Mouse (Mus musculus) megakaryocyte, embryonic 14.5 days (primary cell): Measurements from ENCODE around the gene Nr1i3. TPM values are rescaled to one million over a fixed set of nuclear protein-coding genes. Genes with fewer than 3 reads are reported as not detected.

Source experiments
- H3K27me3 ChIP-seq: replicated peaks from 2 replicates; pipeline ENCODE3; 2012; ENCODE audit warnings: inconsistent platforms
- H3K36me3 ChIP-seq: replicated peaks from 2 replicates; pipeline ENCODE3; 2012; ENCODE audit warnings: low read length, inconsistent platforms, mixed read lengths
- H3K4me1 ChIP-seq: 2 replicates; pipeline ENCODE4 v1.6.1; 2012; ENCODE audit warnings: inconsistent platforms
- H3K4me3 ChIP-seq: replicated peaks from 2 replicates; pipeline ENCODE3; 2012; ENCODE audit warnings: moderate library complexity, mild to moderate bottlenecking, inconsistent platforms
- H3K9me3 ChIP-seq: 2 replicates; pipeline ENCODE4 v1.6.1; 2012; ENCODE audit warnings: inconsistent platforms
- FLI1 ChIP-seq: IDR thresholded peaks from 2 replicates; pipeline ENCODE4 v1.6.1; 2012; ENCODE audit warnings: low read length, inconsistent platforms, mixed read lengths
- GATA1 ChIP-seq: IDR thresholded peaks from 3 replicates; pipeline ENCODE4 v1.6.1; 2012; ENCODE audit warnings: mixed read lengths, low read length, inconsistent platforms, borderline replicate concordance
- polyA plus RNA-seq: library from polyadenylated mRNA; stranded (reverse); fragments of >175 nt; gene quantifications from 2 replicates; pipeline ENCODE4 v1.2.3, GENCODE M21; 2012; ENCODE audit warnings: low replicate concordance; ENCODE audit not compliant: insufficient read depth

Nr1i3 gene
- polyA plus RNA-seq, 1 experiment = not detected

DNA sequence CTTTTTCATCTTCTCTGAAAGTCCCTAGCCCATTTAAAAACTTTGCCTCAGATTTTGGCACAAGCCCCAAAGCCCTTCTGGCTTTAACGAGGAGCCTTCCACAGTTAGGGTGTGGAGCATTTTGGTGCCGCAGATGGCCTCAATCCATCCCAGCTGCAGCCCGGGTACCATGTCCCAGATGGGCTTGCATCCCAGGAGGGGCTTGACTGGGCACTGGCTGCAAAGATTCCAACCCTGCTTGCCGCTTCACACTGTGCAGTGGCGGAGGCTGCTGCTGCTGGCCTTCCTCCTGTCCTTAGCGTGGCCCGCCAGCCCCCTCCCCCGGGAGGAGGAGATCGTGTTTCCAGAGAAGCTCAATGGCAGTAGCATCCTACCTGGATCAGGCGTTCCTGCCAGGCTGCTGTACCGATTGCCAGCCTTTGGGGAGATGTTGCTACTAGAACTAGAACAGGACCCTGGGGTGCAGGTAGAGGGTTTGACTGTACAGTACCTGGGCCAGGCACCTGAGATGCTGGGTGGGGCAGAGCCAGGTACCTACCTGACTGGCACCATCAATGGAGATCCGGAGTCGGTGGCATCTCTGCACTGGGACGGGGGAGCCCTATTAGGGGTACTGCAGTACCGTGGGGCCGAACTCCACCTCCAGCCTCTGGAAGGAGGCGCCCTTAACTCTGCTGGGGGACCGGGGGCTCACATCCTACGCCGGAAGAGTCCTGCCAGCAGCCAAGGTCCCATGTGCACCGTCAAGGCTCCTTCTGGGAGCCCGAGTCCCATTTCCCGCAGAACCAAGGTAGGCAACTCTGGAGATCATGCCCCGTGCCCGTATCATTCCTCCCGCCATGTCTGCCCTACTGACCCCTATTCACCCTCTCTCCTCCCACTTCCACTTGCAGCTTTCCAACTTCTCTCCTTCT is 37.2 kb downstream of the Nr1i3 start, which contains the start of gene Ndufs2:
Ndufs2 (minus strand) TSS at position 709 of the 914 bp plus-strand sequence.
- no peaks in the 10 kb centered on the region for H3K9me3 ChIP-seq
- H3K27me3 ChIP-seq = peaks cover 25% of the 10 kb centered on the region
- TF ChIP-seq FLI1 = no peak
- no peak for TF ChIP-seq GATA1
- H3K4me1 ChIP-seq = peaks cover 69% of the 10 kb centered on the region
- peak within 1 kb of the TSS; percentile 4 for H3K4me3 ChIP-seq
- H3K36me3 ChIP-seq = no peaks in the 10 kb centered on the region

GRCm38 (mm10) chr1:171251594-171252324 is 38.0 kb downstream of the Nr1i3 start:
- TF ChIP-seq GATA1 (no peak), FLI1 (no peak)

DNA sequence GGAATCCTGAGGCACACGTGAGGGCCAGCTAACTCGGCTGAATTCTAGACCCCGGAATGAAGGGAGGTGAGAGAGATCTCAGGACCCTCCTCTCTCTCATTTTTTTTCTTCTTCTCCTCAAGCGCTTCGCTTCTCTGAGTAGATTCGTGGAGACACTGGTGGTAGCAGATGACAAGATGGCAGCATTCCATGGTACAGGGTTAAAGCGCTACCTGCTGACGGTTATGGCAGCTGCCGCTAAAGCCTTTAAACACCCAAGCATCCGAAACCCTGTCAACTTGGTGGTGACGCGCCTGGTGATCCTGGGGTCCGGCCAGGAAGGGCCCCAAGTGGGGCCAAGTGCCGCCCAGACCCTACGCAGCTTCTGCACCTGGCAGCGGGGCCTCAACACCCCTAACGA is 38.6 kb downstream of the Nr1i3 start:
- H3K9me3 ChIP-seq = no peaks in the 10 kb centered on the region
- peaks cover 25% of the 10 kb centered on the region for H3K27me3 ChIP-seq
- no peaks in the 10 kb centered on the region for H3K36me3 ChIP-seq
- H3K4me3 ChIP-seq = no peak overlapping the region
- TF ChIP-seq FLI1 (no peak), GATA1 (no peak)
- peaks cover 73% of the 10 kb centered on the region for H3K4me1 ChIP-seq

More at GRCm38 (mm10) chr1:171251594-171252324, 38.0 kb downstream of the Nr1i3 start:
- Histone ChIP-seq H3K9me3 (no peaks in the 10 kb centered on the region), H3K4me1 (peaks cover 71% of the 10 kb centered on the region), H3K4me3 (no peak overlapping the region), H3K36me3 (no peaks in the 10 kb centered on the region), H3K27me3 (peaks cover 25% of the 10 kb centered on the region)

GRCm38 (mm10) chr1:171256095-171256818 is 42.5 kb downstream of the Nr1i3 start:
- H3K27me3 ChIP-seq = peaks cover 44% of the 10 kb centered on the region
- peak overlapping the region; percentile 14 for H3K4me3 ChIP-seq
- TF ChIP-seq GATA1 (no peak), FLI1 (no peak)
- H3K36me3 ChIP-seq = no peaks in the 10 kb centered on the region
- peaks cover 55% of the 10 kb centered on the region for H3K4me1 ChIP-seq
- no peaks in the 10 kb centered on the region for H3K9me3 ChIP-seq

- Histone ChIP-seq H3K9me3 (no peaks in the 10 kb centered on the region), H3K36me3 (no peaks in the 10 kb centered on the region), H3K27me3 (peaks cover 49% of the 10 kb centered on the region), H3K4me3 (peak overlapping the region; percentile 85), H3K4me1 (peaks cover 48% of the 10 kb centered on the region)
- no peak for TF ChIP-seq FLI1
- TF ChIP-seq GATA1 = no peak
Measured at GRCm38 (mm10) chr1:171256937-171257548, 43.3 kb downstream of the Nr1i3 start.

GRCm38 (mm10) chr1:171257781-171258180 is 44.0 kb downstream of the Nr1i3 start:
- Histone ChIP-seq H3K4me1 (peaks cover 46% of the 10 kb centered on the region), H3K36me3 (no peaks in the 10 kb centered on the region), H3K27me3 (peaks cover 53% of the 10 kb centered on the region), H3K4me3 (no peak overlapping the region), H3K9me3 (no peaks in the 10 kb centered on the region)
- TF ChIP-seq FLI1 = no peak
- no peak for TF ChIP-seq GATA1

GRCm38 (mm10) chr1:171258921-171259320 is 45.2 kb downstream of the Nr1i3 start:
- H3K27me3 ChIP-seq = peaks cover 50% of the 10 kb centered on the region
- peaks cover 49% of the 10 kb centered on the region for H3K4me1 ChIP-seq
- H3K4me3 ChIP-seq = peak overlapping the region; percentile 77
- TF ChIP-seq GATA1 (no peak), FLI1 (no peak)
- no peaks in the 10 kb centered on the region for H3K36me3 ChIP-seq
- H3K9me3 ChIP-seq = no peaks in the 10 kb centered on the region

GRCm38 (mm10) chr1:171260316-171260715 is 46.5 kb downstream of the Nr1i3 start:
- H3K4me1 ChIP-seq = peaks cover 47% of the 10 kb centered on the region
- H3K36me3 ChIP-seq = no peaks in the 10 kb centered on the region
- TF ChIP-seq GATA1 (no peak), FLI1 (no peak)
- H3K27me3 ChIP-seq = peaks cover 50% of the 10 kb centered on the region
- H3K4me3 ChIP-seq = no peak overlapping the region
- H3K9me3 ChIP-seq = no peaks in the 10 kb centered on the region

GRCm38 (mm10) chr1:171262594-171263130 is 48.9 kb downstream of the Nr1i3 start:
- TF ChIP-seq GATA1 (no peak), FLI1 (no peak)
- peak overlapping the region; percentile 40 for H3K4me3 ChIP-seq
- H3K27me3 ChIP-seq = peaks cover 48% of the 10 kb centered on the region
- no peaks in the 10 kb centered on the region for H3K9me3 ChIP-seq
- H3K36me3 ChIP-seq = no peaks in the 10 kb centered on the region
- peaks cover 44% of the 10 kb centered on the region for H3K4me1 ChIP-seq
